Mouse (Mus musculus): ENCODE data around the gene Olfr370.

GRCm38 (mm10) chr8:83592682-83593081 is 57.1 kb downstream of the Olfr370 start:
- TF ChIP-seq POLR2A (IDR thresholded peaks at IDR 0.05; ENCODE audit: borderline replicate concordance, extremely low read depth, low read depth, low read length) (no peak), CTCF (IDR thresholded peaks at IDR 0.05; ENCODE audit: insufficient read depth, low read length) (no peak)
